Mouse (Mus musculus) stomach, postnatal 0 days (tissue): ENCODE results near the gene Cdc42ep4.

Source experiments
- CTCF ChIP-seq: IDR thresholded peaks from 2 replicates; pipeline ENCODE4 v1.5.1; 2016; ENCODE audit warnings: antibody characterized with exemption, low read depth, mild to moderate bottlenecking, moderate library complexity
- EP300 ChIP-seq: optimal IDR thresholded peaks from 2 replicates; pipeline ENCODE3; 2016; ENCODE audit warnings: antibody characterized with exemption

GRCm38 (mm10) chr11:113774773-113775172, 23.1 kb upstream of the Cdc42ep4 start:
- TF ChIP-seq CTCF, result no peak
- no peak for TF ChIP-seq EP300
